Mouse (Mus musculus) kidney, postnatal 25 days (tissue): ENCODE data around the gene Clec2i.
"Not testable (repeated sequence)": the region's sequence is repeated elsewhere in the genome, so short reads cannot be mapped to it uniquely, and the experiment has no call there.

Source experiments
- DNase-seq, 2 experiments: peaks; one replicate each; pipeline ENCODE4 v3.0.0; 2021; ENCODE audit warnings: mixed read lengths in 2 of 2

Gene Clec2i

DNA sequence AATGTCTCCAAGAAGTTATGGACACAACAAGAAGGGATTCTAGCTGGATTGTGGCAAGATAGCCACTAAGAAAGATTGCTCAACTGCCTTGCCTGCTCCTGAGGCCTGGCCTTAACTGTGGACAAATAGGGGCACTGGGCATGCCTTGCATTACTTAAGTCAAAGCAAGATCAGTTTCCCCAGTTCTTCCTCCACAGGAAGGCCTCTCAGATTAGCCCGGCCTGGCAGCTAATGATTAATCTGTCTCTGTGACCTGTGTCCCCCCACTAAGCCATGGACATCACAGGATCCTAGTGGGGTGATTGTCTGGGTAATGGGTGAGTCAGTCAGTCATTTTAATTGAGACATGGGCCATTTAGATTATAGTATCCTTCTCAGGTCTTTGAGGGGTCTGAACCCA is 31.9 kb upstream of the Clec2i start:
- DNase-seq = peak in 1 of 2 experiments; percentile 33

DNA sequence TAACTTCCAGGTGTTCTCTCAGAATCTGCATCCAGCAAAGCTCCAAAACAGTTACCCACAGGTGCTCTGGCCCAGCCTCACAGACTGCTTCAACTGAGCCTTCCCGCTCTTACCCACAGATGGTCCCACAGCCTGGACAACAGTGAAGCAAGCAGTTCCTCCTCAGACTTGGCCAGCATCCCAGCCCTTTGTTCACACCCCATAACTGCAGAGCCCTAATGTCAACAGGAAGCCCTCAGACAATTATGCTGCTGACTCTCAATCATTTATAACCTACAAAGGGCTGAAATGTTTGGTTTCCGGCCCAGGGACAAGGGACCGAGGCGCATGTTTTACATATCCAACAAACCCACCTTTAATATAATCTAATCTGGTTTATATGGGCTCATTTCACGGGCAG is 31.1 kb upstream of the Clec2i start:
- peak; percentile 91 to 94 for DNase-seq

DNA sequence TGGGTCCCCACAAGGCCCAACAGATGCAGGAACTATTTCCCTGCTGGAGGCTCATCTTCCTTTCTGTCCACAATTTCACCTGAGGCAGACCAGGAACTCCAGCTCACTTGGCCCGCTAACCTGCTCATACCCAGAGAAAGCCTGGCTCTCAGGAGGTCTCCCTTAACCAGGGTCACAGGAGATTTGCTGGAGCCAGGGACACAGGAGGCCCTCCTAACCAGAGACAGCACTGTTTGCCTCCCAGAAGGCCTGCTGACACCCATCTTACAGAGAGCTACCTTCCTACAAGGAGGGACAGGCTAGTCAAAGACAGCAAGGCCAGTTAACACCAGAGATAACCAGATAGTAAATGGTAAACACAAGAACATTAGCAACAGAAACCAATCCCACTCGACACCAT is 29.4 kb upstream of the Clec2i start:
- no peak for DNase-seq

DNA sequence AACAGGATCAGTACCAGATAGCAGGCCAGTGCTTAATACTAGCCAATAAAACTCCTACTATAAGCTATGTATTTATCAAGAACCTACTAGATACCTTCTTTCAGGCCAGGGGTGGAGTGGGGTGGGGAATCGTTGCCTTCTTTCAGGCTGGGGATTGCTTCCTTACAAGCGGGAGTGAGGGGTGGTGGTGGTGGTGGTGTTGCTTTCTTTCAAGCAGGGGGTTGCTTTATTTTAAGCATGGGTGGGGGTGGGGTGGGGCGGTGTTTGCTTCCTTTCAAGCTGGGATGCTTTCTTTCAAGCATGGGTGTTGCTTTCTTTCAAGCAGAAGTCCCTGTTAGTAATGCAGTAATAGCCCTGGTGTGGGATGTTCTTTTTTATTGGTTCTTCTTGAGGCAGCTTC is 18.5 kb upstream of the Clec2i start:
- no peak for DNase-seq

DNA sequence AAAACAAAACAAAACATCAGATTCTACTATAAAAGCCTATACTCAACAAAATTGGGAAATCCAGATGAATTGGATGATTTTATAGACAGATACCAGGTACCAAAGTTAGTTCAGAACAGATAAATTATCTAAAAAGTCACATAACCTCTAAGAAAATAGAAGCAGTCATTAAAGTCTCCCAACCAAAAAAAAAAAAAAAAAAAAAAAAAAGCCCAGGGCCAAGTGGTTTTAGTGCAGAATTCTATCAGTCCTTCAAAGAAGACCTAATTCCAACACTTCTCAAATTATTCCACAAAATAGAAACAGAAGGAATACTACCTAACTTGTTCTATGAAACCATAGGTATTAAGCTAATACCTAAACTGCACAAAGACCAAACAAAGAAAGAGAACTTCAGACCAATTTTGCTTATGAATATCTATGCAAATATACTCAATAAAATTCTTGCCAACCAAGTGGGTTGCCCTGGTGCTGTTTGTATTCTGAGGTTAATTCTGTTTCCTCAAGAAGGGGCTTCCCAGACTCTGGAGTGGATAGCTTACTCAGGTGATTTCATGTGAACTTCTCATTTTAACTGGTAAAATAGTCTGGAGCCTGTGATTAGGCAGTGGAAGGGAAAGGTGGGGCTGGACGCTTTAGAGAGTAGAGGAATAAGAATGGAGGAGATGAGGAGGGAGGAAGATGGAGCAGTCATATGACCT is 15.3 kb upstream of the Clec2i start:
- no peak for DNase-seq

DNA sequence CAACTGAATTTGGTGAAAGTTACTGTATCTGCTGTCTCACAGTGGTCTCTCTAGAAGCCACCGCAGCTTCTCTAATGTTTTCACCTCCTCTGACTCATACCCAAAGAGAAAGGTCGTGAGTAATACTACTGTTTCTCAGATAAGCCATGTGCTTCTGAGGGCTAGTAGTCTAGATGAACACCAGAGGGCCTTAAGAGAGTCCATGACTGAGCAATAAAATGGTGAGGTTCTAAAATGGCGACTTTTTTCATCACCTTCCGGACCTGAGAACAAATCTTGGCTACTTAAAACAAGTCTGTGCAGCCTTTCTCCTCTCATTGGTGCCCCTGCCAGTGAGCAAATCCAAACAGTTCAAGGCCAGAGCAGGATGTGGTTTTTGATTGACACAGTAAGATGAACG is 1.4 kb downstream of the Clec2i start:
- no peak for DNase-seq

DNA sequence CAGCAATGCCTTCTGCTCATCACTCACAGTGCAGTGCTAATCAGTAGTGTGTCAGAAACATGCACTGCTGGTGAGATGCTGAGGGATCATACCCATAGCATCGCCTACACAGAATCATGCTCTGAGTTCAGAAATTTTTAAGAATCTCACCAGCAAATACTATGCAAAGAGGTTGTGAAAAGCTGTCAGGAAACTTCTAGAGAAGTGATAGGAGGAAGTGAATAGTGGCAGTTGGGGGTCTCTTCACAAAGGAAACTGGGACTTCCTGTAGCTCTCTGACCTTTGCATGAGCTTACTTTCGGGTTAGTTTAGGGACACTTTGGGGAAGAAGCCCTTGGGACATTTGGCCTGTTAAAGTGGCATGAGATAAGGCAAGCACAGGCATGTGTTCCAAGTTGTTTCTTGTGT is 3.6 kb downstream of the Clec2i start, which contains the start of gene BC035044:
Gene BC035044 (minus strand): TSS at position 179 of the 408 bp plus-strand sequence.
- DNase-seq = no peak

DNA sequence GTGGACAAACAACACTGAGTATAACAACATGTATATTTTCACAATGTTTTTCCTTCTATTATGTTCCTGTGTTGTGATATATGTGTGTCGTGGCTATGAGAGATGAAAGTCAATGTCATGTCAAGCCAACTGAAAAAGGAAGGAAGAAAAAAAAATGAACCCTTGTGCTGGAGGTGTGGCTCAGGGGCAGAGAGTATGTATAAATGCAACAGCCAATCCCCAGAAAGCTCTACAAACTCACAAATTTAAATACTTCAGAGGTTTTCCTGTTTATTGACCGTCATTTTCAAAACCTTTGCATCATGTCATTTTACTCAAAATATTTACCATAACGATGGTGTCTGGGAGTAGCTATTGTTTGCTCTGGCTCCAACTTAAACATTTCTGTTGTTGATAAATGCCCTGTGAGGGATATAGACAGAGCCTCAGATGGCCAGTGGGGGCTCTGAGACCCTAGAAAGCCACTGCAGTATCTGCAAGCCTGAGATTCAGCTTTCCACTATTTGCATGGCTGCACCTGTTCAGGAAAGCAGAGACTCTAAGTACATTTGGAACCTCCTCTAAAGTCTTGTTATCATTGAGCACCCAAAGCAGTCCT is 8.1 kb downstream of the Clec2i start:
- DNase-seq = no peak

DNA sequence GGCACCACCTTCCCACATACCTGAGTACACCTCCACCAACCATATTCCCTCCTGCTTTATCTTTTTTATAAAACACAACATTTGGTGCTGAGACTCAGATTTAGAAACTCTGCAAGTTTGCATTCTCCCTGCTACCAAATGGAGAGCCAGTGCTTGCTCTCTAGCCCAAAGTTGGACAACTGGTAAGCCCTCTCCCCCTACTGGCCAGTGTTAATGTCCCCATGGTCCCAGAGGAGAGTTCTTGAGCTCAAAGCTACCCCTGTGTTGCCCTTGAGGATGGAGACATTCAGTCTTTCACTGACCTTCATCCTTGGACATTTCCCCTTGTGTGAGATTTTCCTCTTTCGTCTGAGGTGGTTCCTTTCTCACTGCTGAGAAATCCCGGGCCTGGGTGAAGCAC is 12.7 kb downstream of the Clec2i start:
- DNase-seq = no peak

DNA sequence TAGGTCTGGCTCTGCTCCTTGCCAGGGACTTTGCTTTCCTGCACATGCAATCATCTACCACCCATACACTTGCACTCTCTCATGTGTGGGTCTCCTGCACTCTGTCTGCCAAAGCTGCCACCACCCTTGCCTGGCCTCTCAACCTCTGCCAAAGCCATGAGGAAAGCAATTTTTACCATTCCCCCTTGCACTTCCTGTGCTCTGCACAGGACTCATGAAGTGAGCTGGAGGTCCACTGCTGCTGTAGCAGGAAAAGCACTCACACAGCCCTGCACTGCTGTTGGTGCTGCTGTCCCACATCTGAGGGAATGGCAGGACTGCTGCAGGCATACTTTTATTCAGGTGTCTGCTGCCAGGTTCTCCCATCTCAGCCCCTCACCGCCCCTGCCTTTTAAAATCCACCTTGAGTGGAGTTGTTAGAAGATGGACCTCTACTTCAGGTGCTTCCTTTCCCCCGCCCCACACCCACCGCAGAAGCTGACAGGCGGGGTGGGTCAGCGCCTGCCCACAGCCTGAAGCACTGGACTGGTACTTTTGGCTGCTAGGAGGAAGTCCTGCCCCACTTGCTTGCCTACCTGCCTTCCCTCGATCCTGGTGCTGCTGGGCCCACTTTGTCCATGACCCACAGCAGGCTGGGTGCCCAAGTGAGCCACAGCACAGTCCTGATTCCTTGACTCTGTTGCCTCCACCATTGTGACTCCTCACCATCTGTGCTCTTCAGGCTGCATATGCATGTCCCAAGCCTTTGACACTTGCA is 13.6 kb downstream of the Clec2i start:
- not testable (repeated sequence) for DNase-seq

DNA sequence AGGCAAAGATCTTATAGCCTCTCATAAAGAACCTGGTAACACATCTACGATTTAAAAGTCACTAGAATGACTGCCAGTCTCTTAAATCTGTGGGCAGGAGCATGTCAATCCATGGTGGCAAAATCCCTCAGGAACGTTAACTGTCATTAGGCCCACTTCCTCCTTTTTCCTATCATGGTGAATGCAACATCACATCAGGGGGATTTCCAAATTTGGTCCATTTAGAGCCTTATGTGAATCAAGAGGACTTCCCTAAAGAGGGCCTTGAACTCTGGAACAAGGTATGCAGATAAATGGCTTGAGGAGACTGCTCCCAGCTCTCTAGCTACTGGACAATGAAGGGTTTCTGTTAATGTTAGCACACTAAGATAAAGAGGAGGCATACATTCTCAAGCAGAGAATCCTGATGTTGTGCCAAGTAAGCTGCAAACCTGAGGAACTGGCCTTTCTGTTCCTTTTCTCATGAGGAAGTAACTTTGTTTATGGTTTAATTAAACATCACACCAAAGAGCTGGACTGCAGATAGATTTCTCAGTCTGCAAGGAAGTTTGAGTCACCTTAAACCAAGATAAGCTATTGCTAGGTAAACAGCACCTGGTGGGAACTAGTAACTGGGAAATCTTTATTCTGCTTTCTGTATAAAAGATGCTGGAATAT is 26.3 kb downstream of the Clec2i start:
- DNase-seq = no peak

DNA sequence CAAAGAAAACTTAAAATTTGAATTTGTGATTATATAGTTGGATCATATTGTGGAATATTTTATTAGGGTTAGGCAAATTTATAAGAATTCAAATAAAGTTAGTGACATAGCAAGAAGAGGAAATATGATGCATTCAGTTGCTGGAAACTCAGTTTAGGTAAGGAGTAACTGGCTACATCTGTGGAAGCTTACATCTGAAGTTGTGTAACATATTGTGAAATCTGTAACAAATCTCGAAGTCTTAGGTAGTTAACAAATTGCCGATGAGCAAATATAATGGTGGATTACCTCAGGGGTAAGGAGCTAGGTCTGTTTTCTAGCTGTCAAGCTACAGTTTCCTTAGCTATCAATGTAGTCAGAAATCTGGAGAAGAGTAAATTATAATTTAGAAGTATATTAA is 29.9 kb downstream of the Clec2i start:
- DNase-seq = no peak

DNA sequence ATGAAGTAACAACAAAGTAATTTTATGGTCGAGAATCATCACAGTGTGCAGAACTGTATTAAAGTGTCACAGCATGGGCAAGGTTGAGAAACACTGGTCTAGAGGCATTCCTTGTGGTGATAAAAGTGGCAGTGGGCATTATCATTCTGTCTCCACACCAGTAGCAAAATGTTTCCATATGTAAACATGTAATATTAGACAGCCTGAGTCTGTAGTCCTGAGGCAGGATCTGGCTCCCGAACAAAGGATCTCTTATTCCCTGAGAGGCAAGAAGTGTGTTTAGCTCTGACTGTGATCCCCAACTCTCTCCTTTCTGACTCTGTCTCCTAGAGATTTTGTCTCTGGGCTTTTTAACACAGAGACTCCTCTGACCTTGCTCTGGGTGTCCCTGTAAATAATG is 45.7 kb downstream of the Clec2i start:
- DNase-seq = no peak

DNA sequence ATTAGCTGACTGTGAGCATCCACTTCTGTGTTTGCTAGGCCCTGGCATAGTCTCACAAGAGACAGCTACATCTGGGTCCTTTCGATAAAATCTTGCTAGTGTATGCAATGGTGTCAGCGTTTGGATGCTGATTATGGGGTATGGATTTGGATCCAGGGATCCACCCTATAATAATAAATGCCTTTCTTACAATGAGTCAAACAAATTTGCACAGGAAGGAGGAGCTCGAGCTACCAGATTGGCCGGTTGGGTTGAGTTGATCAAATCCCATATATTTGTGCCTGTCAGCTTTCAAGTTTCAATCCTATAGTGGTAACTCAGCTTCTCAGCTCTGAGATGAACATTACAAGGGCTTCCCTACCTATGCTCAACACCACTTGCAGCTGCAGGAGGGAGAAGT is 46.7 kb downstream of the Clec2i start, which contains the start of gene Clec2g:
Gene Clec2g (plus strand): TSS at position 301 of the 400 bp plus-strand sequence.
- not testable (repeated sequence) for DNase-seq

DNA sequence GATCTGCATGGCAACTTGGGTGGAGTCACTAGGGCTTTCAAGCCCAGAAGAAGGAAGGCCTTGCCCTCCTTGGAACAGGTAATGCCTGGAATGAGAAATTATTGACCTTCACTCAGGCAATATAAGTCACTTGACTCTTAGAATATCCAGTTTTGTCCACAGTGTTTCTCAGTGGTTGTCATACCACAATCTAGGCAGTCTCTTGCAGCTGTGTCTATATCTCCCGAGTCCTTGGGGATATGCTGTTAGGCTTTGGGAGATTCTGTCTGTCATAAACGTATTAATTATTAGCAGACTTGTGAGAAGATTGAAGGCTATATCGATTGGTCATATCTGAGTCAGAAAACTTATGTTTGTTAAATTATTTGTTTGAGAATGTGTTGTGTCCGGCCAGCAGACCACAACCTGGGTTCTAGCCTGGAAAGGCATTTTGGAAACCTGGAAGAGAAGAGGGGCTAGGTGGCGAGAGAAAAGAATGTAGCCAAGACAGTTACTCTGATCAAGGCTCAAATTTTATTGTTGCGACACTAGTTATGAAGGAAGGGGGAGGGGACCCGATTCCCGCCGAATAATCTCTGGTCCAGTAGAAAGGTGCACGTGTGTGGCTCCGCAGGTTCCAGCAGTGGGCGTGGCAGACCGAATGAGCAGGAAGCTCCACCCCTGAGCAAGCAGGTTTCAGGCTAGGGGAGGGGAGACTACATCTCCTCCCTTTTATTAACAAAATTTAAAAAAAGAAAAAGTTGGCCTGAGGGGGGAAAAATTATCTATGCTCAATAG is 48.7 kb downstream of the Clec2i start:
- DNase-seq = not testable (repeated sequence)

DNA sequence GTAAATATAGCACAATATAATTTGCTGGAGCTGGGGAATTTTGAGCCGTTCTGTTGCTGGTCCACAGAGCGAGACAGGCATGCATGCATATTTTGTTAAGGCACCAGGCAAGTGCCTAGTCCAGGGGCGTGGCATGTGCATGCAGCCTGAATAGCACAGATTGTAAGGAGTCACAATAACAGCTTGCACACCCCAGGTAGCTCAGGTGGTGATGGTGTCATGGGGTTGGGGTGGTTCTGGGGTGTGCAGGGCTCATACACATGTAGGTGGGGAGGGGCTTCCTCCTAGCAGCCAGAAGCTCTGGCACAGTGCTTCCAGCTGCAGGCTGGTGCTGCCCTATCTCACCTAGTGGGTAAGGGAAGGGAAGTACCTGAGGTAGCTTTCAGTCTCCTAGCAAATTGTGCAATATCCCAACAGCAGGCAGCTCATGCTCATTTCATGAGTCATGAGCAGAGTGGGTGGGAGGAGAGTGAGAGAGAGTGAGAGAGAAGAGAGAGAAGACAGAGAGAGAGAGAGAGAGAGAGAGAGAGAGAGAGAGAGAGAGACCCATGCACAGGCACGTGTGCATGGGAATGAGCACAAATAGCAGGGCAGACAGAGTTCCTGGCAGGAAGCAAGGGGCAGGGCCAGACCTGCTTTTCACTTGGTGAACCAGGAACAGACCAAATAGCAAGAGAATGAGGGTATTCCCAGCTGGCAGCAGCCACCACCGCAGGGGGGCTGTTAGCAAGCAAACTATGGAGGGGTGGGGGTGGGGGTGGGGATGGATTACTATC is 54.4 kb downstream of the Clec2i start:
- DNase-seq = no peak

DNA sequence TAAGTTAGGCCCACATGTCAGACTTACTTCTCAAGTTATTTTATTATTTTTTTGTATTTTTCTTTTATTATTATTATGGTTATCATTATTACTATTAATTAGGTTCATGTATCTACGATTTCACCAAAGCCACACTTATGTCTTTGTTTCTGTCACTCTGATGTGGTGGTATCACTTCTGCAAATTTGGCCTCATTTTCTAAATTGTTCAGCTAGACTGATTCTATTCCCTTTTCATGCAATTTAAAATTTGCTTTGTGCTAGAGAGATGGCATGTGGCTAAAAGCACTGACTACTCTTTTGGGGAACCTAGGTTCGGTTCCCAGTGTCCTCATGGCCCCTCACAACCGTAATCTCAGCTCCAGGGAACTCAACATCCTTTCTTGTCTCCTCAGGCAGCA is 58.2 kb downstream of the Clec2i start:
- DNase-seq = no peak
